Mouse (Mus musculus): Measurements from ENCODE around the gene Ttc9b.

Ttc9b gene

DNA sequence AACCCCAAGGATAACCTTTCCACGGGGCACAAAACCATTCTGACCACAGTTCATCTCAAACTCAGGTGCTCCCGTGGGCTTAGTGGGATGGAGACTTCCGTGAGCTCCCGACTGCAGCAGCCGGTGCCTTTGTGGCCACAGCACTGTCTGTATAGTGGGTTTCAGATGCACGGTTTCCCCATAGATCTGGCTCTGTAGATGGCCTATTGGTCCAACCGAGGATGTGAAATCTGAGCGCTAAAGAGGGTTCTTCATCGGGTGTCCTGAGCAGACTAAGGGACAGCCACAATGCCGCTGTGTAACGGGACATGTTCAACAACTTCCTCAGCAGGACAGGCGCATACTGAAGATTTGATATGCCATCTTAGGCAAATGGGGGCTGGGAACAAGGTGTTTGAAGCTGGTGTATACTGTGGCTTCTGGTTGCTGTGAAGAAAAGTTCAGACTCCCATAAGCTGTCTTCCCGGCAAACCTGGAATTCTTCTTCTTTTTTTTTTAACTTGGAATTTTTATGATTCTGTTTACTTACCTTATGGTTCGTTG lies 34.6 kb downstream of the Ttc9b start:
- no peak for DNase-seq (ENCODE audit: low spot score)

GRCm38 (mm10) chr7:27688815-27689612 lies 35.3 kb downstream of the Ttc9b start, which contains the start of gene Zfp607b:
Zfp607b (plus strand) TSS chr7:27689340.
- peak; percentile 56 for DNase-seq (ENCODE audit: low spot score)

GRCm38 (mm10) chr7:27691076-27691475 lies 37.4 kb downstream of the Ttc9b start:
- no peak for DNase-seq (ENCODE audit: low spot score)

GRCm38 (mm10) chr7:27696711-27697110 lies 43.0 kb downstream of the Ttc9b start:
- no peak for DNase-seq (ENCODE audit: low spot score)
